Mouse (Mus musculus) left cerebral cortex, adult 8-10 months (tissue): ENCODE results near the gene Ntpcr. TPM values are rescaled to one million over a fixed set of nuclear protein-coding genes. Genes with fewer than 3 reads are reported as not detected.

ENCODE experiments used
- DNase-seq, 2 experiments: peaks; one replicate each; pipeline ENCODE4 v3.0.0; 2022; ENCODE audit warnings: low spot score in 2 of 2
- total RNA-seq, 4 experiments: library from RNA; stranded (reverse); gene quantifications; 2 replicates each; pipeline ENCODE4 v1.2.4; 2022

The Ntpcr gene
- total RNA-seq, 4 experiments from 2014 or later: 21.7 to 30.4 (median 22.8) TPM

DNA sequence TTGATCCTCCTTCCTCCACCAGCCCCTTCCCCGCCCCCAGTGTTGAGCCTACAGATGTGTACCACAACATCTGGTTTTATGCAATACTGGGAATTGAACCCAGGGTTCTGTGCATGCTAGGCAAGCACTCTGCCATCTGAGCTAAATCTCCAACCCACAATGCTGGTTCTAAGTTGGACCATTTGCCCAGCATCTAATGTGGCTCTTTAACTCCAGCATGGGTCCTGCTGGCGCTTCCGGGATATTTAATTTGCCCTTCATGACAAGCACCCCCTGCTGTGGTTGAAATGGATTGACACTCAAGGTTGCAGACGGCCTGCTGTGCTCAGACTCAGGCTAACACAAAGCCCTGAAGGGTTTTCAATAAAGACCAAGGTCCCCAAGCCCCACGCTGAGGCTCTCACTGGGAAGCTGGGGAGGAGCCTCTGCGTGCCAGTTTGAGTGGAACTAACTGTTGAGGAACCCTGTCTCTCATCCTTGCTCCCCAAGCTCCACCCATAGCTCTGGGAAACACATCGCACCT, 43.6 kb downstream of the Ntpcr start:
- no peak for DNase-seq

DNA sequence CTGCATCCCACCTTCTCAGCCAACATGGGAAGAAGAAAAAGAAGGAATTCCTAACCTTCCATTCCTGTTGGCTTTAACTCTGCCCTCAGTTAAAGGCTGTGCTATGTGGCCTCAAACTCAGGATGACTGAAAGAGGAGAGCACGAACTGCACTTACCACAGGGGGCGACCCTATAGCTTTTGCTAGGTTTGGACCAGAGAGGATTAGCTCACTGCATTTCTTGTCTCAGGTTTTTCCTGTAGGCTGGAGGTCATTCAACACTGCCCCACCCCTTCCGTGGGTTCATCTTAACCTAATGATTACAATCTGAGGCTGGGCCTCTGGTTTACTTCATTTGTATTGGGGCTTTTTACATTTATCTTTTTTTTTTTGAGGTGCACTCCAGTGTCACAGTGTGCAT, 45.3 kb downstream of the Ntpcr start:
- no peak for DNase-seq

DNA sequence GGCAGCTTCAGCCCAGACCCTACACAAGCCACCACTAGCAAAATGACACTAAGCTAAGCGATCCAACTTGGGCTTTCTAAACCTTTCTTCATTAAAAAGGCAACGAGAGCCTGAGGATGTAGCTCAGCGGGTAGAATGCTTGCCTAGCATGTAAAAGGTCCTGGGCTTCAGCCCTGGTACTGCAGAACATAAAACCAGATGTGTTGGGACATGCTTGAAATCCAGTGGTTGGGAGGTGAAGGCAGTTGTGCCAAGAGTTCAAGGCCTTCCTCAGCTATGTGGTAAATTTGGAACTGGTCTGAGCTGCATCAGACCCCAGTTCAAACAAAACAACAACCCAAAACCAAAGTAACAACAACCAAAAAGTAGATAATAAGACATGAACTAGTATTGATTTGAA, 46.6 kb downstream of the Ntpcr start:
- DNase-seq: no peak

DNA sequence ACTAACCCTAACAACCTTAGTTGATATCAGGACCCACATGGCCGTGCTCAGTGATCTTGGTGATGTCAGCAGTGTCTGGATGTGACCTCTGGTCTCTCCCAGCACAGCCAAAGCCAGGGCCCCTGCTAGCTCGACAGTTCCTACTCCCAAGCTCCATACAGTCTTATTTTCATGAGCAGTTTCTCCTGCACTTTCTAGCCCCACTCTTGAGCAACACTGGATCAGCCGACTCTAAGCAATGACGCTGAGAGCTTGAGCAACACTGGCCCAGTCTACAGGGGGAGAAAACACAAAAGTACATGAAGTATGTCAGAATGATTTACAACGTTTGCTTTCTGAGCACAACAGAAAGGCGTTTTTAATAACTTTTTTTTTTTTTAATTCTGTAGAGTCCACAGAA, 47.0 kb downstream of the Ntpcr start:
- no peak for DNase-seq

DNA sequence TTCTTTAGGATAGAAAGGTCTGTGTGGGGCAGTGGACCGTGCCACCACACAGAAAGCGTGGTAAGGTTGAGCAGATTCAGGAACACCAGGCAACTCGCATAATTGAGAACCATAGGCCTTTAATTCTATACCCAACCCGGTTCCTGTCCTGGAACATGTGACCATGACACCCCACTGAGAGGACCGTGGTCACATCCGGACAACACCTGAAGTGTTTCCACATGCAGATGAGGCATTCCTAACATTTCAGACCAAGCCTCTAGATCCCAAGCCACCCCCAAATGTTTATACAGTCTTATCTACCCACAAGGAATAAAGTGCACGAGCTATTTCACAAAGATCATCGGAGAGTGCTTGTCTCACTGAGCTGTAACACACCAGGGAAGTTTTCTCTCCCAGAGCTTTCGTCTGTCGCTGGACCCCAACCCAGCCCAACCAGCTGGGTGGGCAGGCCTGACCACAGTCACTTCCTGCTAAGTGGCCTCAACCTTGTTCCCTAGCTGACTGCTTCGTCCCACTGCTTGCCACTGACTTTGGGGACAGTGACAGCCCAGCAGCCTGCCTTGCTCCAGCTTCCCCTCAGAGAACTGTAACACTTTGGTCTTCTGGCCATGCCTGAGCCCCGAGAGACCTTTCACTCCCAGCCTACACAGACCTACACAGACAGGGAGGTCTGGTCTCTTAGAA, 47.9 kb downstream of the Ntpcr start:
- no peak for DNase-seq

DNA sequence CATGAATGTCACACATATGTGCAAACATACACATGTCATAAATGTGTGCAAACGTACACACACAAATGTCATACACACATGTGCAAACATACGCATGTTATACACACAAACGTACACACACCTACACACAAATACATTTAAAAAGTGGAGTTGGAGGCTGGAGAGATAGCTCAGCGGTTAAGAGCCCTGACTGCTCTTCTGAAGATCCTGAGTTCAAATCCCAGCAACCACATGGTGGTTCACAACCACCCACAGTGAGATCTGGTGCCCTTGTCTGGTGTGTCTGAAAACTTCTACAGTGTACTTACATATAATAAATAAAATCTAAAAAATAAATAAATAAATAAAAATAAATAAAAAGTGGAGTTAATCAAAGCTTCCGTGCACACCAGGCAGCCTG, 49.2 kb downstream of the Ntpcr start:
- no peak for DNase-seq

DNA sequence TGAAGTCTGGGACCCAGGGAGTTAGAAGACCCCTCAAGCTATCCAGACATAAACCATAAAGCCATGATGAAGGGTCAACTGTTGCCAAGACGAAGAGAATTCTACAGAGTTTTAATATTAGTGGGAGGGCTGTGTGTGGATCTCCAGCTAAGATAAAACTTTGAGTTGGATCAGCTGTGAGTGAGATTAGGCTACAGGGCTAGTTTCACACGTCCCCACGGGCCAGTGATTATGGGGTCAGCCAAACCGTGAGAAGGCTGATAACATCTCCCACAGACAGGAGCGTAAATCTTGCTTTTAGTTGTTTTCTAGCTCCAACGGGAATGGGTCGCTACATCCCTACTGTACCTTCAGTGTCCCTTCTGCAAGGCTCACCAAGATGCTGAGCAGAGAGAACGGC, 49.9 kb downstream of the Ntpcr start:
- DNase-seq: no peak

DNA sequence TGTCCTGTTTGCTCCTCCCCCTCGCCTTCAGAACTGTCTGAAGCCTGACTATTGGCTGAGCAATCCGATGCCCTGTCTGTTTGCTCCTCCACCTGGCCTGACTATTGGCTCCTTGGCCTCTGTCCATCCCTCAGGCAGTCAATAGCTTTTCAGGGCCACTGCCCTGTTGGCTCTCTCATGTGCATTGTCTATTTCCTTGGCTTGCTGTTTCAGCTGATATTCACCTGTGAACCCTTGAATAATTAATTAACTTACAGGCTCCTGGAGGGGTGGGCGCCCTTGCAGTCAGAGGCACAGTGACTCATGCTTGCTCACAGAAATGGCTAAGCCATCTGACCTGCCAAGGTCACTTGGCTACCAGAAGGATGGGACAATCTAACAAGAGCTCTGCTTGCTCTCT, 52.4 kb downstream of the Ntpcr start:
- DNase-seq: no peak

DNA sequence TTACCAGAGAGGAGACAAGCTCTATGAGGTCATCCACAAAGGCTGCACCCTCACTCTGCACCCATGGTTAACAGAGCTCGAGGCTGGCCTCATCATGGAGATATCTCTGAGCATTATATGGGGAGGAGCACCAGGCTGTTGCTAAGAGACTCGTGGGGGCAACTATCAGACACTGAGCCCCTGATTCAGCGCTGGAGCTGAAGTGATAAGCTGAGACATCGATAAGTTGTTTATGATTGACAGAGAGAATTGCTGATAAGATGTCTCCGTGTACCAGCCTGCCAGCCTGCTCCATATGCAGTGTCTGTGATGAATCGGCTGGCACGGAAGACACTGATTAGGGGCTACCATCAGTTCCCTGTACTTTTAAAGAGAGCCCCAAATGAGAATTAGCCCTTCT, 57.1 kb downstream of the Ntpcr start:
- no peak for DNase-seq

DNA sequence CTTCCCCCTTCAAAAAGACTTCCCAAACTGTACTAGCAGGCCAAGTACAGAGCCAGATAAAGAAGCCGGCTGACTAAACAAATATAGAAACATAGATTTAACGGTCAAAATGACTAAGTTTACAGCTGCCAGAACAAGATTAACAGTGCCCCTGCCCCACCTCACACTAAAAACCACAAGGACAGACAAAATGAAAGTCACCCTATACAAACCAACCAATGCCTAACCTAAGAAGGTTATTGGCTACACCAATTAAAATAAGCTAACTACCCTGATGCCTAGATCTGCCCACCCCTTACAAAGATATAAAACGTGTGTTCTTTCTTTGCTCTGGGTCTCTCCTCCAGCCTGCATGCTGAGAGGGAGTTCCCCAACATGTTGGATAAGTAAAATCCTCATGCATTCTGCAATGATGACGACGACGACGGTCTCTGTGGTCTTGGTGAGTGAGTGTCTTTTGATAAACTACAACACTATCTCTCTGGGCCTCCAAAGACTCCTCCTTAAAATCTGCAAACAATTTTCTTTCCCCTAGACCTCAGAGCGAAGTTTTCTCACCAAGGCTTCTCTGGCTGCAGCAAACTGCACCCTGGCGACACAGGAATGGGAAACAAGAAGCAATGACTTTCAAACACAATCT, 63.2 kb downstream of the Ntpcr start:
- DNase-seq: no peak

DNA sequence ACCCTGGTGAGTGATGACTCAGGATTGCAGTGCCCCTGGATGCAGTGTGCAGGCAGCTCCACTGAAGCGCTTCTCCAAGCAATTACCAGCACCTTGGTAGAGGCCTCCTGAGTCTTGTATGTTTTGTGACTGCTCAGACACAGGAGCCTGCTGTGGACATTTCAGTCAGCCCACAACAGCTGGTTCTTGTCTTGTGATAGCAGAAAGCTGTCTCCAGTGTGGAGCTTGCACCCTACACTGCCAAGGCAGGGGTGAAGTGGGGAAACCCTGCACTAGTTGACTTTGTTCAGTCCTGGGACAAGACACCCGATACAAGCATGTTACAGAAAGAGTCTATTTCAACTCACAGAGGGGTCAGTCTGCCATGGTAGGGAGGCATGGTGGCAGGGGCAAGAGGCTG, 65.6 kb downstream of the Ntpcr start:
- DNase-seq: no peak

DNA sequence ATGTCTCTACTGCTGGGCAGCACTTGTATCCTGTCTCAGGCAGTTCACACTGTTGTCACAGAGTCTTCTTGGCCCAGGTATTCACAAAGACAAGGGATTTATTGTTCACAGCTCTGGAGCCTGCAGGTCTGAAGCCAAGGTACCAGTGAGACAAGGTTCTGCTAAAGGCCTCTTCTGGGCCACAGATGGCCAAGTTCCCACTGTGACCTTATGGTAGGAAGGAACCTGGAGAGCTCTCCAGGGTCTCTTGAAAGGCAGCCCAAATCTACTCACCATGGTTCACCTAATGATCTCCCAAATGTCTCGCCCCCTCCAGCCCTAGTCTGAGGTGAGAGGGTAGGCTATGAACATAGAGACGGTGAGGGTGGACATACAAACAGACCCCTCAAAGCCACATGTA, 67.2 kb downstream of the Ntpcr start:
- no peak for DNase-seq

Other genes with a start within 250 kb of the Ntpcr start
- gene Sipa1l2, start 160.2 kb upstream of the Ntpcr start, total RNA-seq: 10 to 100 TPM; 37.1 to 40.6 (median 38.6) TPM
- 1 to 10 TPM; 4.2 to 5.6 (median 4.6) TPM for gene Map10, start 60.1 kb upstream of the Ntpcr start, total RNA-seq
- gene Pcnx2, start 168.4 kb downstream of the Ntpcr start, total RNA-seq: 10 to 100 TPM; 76.7 to 90.1 (median 84.9) TPM
- 1 to 10 TPM; 2.3 to 2.9 (median 2.8) TPM for gene Map3k21, start 180.5 kb downstream of the Ntpcr start, total RNA-seq